12 mouse cellular contexts compared by ENCODE assay signal in the genomic region with DNA sequence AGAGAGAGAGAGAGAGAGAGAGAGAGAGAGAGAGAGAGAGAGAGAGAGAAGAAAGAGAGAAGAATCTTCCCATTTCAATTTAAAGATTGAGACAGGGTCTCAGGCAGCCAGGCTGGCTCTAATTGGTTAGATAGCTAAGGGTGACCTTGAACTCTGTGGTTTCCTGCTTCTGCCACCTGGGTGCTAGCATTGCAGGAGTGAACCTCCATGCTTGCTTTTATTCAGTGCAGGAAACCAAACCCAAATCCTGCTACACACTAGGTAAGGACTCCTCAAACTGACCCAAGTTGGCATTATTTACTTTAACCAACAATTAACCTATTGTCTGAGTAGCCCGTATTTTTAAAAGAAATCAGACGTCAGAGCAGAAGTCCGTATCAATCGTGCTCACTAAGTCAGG. TPM values are rescaled to one million over a fixed set of nuclear protein-coding genes. Genes with fewer than 3 reads are reported as not detected.
DNase-seq lines count a peak whose midpoint lies in the region; ATAC-seq and TF ChIP-seq lines count a peak whose summit lies in the region.
"Had no signal": no experiment of that assay in that cellular context is flagged by ENCODE, and none has a peak within 500 bp of the region (broad histone marks: within the 10 kb centered on the region; RNA-seq: fewer than 3 reads in every experiment).

No protein-coding gene starts in this region.

- peaks cover 32% of the 10 kb centered on the region for H3K4me1 ChIP-seq in heart, embryonic 16.5 days (ENCODE audit: control insufficient read depth, insufficient read depth, low read length)
- H3K4me1 ChIP-seq in midbrain, postnatal 0 days (ENCODE audit: insufficient read depth, low read length), result no peaks in the 10 kb centered on the region
- H3K4me1 ChIP-seq in midbrain, embryonic 11.5 days (ENCODE audit: control insufficient read depth, insufficient read depth, low read length), result no peaks in the 10 kb centered on the region

- intact Hi-C loops in heart, postnatal 14 days (cut with DNase I), result no loop called here

- H3K4me2 ChIP-seq in heart, embryonic 16.5 days (ENCODE audit: low read depth, low read length), result no peak overlapping the region
- no peak overlapping the region for H3K4me2 ChIP-seq in midbrain, postnatal 0 days (ENCODE audit: low read depth, low read length, poor library complexity, severe bottlenecking)
- no peak overlapping the region for H3K4me2 ChIP-seq in midbrain, embryonic 11.5 days
- H3K4me2 ChIP-seq: embryonic facial prominence, embryonic 15.5 days; heart, embryonic 13.5 days; intestine, embryonic 15.5 days had no signal

- no peaks in the 10 kb centered on the region for H3K36me3 ChIP-seq in heart, embryonic 16.5 days (ENCODE audit: control insufficient read depth, insufficient read depth)
- no peaks in the 10 kb centered on the region for H3K36me3 ChIP-seq in midbrain, postnatal 0 days (ENCODE audit: insufficient read depth, low read length)
- no peaks in the 10 kb centered on the region for H3K36me3 ChIP-seq in midbrain, embryonic 11.5 days (ENCODE audit: control insufficient read depth, insufficient read depth, low read length)
- H3K36me3 ChIP-seq: embryonic facial prominence, embryonic 15.5 days; heart, embryonic 13.5 days; intestine, embryonic 15.5 days had no signal

- no peak overlapping the region for H3K4me3 ChIP-seq in heart, embryonic 16.5 days (ENCODE audit: low read length)
- H3K4me3 ChIP-seq in midbrain, postnatal 0 days (ENCODE audit: low read depth, low read length), result no peak overlapping the region
- H3K4me3 ChIP-seq in midbrain, embryonic 11.5 days (ENCODE audit: low read depth, low read length), result no peak overlapping the region
- H3K4me3 ChIP-seq: embryonic facial prominence, embryonic 15.5 days; heart, embryonic 13.5 days; intestine, embryonic 15.5 days had no signal

- H3K9me3 ChIP-seq in heart, embryonic 16.5 days (replicated peaks; ENCODE audit: control insufficient read depth, low read length), result no peaks in the 10 kb centered on the region
- no peaks in the 10 kb centered on the region for H3K9me3 ChIP-seq in midbrain, postnatal 0 days (ENCODE audit: low read length)
- H3K9me3 ChIP-seq in midbrain, embryonic 11.5 days (ENCODE audit: control insufficient read depth, low read length), result no peaks in the 10 kb centered on the region
- H3K9me3 ChIP-seq: embryonic facial prominence, embryonic 15.5 days; heart, embryonic 13.5 days; intestine, embryonic 15.5 days had no signal

- no peak for DNase-seq in heart, postnatal 14 days
- no peak for DNase-seq in midbrain, postnatal 0 days (ENCODE audit: low spot score)
- DNase-seq in midbrain, embryonic 11.5 days (ENCODE audit: low spot score, missing footprints), result no peak
- peak; percentile 44 for DNase-seq in induced T-regulatory cell, adult 2 months (ENCODE audit: low read depth)
- peak; percentile 54 for DNase-seq in thymus, postnatal 4 days
- DNase-seq in adrenal gland, postnatal 36 days, result no peak
- DNase-seq: lung, postnatal 14 days had no signal

- ATAC-seq in heart, embryonic 16.5 days (replicated peaks; ENCODE audit: extremely low read depth, insufficient read depth, low FRiP score), result no peak
- ATAC-seq in midbrain, postnatal 0 days (ENCODE audit: low FRiP score), result no peak
- ATAC-seq in midbrain, embryonic 11.5 days (ENCODE audit: low FRiP score), result no peak
- ATAC-seq: forebrain, embryonic 14.5 days; intestine, embryonic 15.5 days had no signal

- H3K9ac ChIP-seq in heart, embryonic 16.5 days (ENCODE audit: low read length), result no peak overlapping the region
- H3K9ac ChIP-seq in midbrain, postnatal 0 days (replicated peaks; ENCODE audit: low read length, poor library complexity, severe bottlenecking), result no peak overlapping the region
- no peak overlapping the region for H3K9ac ChIP-seq in midbrain, embryonic 11.5 days (ENCODE audit: low read length)
- H3K9ac ChIP-seq: embryonic facial prominence, embryonic 15.5 days; heart, embryonic 13.5 days; intestine, embryonic 15.5 days had no signal

- WGBS in heart, embryonic 16.5 days, result 71% methylated on average over 4 of the region's 4 CpGs
- WGBS in midbrain, postnatal 0 days, result 48% methylated on average over 4 of the region's 4 CpGs
- 75% methylated on average over 4 of the region's 4 CpGs for WGBS in midbrain, embryonic 11.5 days

- peak overlapping the region; percentile 17; the same call in 1 of the 2 replicates for H3K27ac ChIP-seq in heart, embryonic 16.5 days (ENCODE audit: low read length)
- 0 out of 2 replicates have a peak overlapping the region, but pooled peaks have one; percentile 0 for H3K27ac ChIP-seq in midbrain, postnatal 0 days (ENCODE audit: low read depth, low read length)
- no peak overlapping the region for H3K27ac ChIP-seq in midbrain, embryonic 11.5 days (ENCODE audit: low read depth, low read length)
- H3K27ac ChIP-seq: embryonic facial prominence, embryonic 15.5 days; intestine, embryonic 15.5 days had no signal

- no peak for TF ChIP-seq CTCF in midbrain, postnatal 0 days (IDR thresholded peaks at IDR 0.05)

- no peaks in the 10 kb centered on the region for H3K27me3 ChIP-seq in heart, embryonic 16.5 days (ENCODE audit: control insufficient read depth, insufficient read depth, low read length)
- H3K27me3 ChIP-seq in midbrain, postnatal 0 days (ENCODE audit: insufficient read depth, low read length), result no peaks in the 10 kb centered on the region
- no peaks in the 10 kb centered on the region for H3K27me3 ChIP-seq in midbrain, embryonic 11.5 days (ENCODE audit: control insufficient read depth, insufficient read depth, low read length)
- H3K27me3 ChIP-seq: embryonic facial prominence, embryonic 15.5 days; heart, embryonic 13.5 days; intestine, embryonic 15.5 days had no signal

RNA-seq across cellular contexts. Expression of gene Smg1, which starts 10.5 kb away (rescaled TPM):
- polyA plus RNA-seq in heart, embryonic 16.5 days (2015; fragmentation: Nextera tagmentation; extraction: Ambion mirVana), result 13.9 and 14.9 TPM in 2 replicates
- total RNA-seq in heart, postnatal 14 days (2021), result 10 to 100 TPM; 52.8 to 53.8 TPM
- total RNA-seq in midbrain, postnatal 0 days (2014; rRNA removed), result 44.1 and 62.9 TPM in 2 replicates
- 11.4 and 16.0 TPM in 2 replicates for polyA plus RNA-seq in midbrain, postnatal 0 days (2015; fragmentation: Nextera tagmentation; extraction: Ambion mirVana)
- 17.4 and 19.1 TPM in 2 replicates for polyA plus RNA-seq in midbrain, embryonic 11.5 days (2014; fragmentation: Nextera tagmentation; extraction: Ambion mirVana)
- 10 to 100 TPM; 42.8 to 49.1 TPM for total RNA-seq in adrenal gland, postnatal 36 days (2021)

Comparison
In these comparisons a context has a peak if more than half of its experiments do, and no peak if none do; other contexts are left out.
1. DNase-seq: peak in induced T-regulatory cell, adult 2 months (single experiment) and thymus, postnatal 4 days (single experiment); none in heart, postnatal 14 days (0 of 2), midbrain, postnatal 0 days (single experiment), midbrain, embryonic 11.5 days (single experiment) and adrenal gland, postnatal 36 days (0 of 2).